Mouse (Mus musculus) midbrain, embryonic 13.5 days (tissue): ENCODE measurements around the gene Ttc24. TPM values are rescaled to one million over a fixed set of nuclear protein-coding genes. Genes with fewer than 3 reads are reported as not detected.

Source experiments
- ATAC-seq: fragments of 200-750 bp; cut with Nextera tagmentation; 2 replicates; pipeline ENCODE4 v1.8.0; 2017; ENCODE audit warnings: mild to moderate bottlenecking, moderate TSS enrichment, moderate library complexity
- H3K27ac ChIP-seq: fragments of 300-500 bp; sonication (generic); 2 replicates; pipeline ENCODE4 v1.5.1; 2015; ENCODE audit warnings: inconsistent platforms, mild to moderate bottlenecking, moderate library complexity
- H3K27me3 ChIP-seq: fragments of 300-500 bp; sonication (generic); 2 replicates; pipeline ENCODE4 v1.6.1; 2015; ENCODE audit warnings: mild to moderate bottlenecking, inconsistent platforms
- H3K36me3 ChIP-seq: fragments of 300-500 bp; sonication (generic); 2 replicates; pipeline ENCODE4 v1.6.1; 2015; ENCODE audit warnings: mild to moderate bottlenecking, inconsistent platforms
- H3K4me1 ChIP-seq: fragments of 300-500 bp; sonication (generic); replicated peaks from 2 replicates; pipeline ENCODE4 v1.6.1; 2015; ENCODE audit warnings: inconsistent platforms
- H3K4me2 ChIP-seq: fragments of 300-500 bp; sonication (generic); replicated peaks from 2 replicates; pipeline ENCODE4 v1.6.1; 2015; ENCODE audit warnings: moderate library complexity, mild to moderate bottlenecking, inconsistent platforms
- H3K4me3 ChIP-seq: fragments of 300-500 bp; sonication (generic); replicated peaks from 2 replicates; pipeline ENCODE4 v1.5.1; 2015; ENCODE audit warnings: mild to moderate bottlenecking, inconsistent platforms
- H3K9ac ChIP-seq: fragments of 300-500 bp; sonication (generic); replicated peaks from 2 replicates; pipeline ENCODE4 v1.6.1; 2015; ENCODE audit warnings: mild to moderate bottlenecking, inconsistent platforms
- H3K9me3 ChIP-seq: fragments of 300-500 bp; sonication (generic); 2 replicates; pipeline ENCODE4 v1.6.1; 2016; ENCODE audit warnings: mild to moderate bottlenecking, inconsistent platforms
- WGBS: fragments of 180-500 bp; shearing (Covaris S2); methylation state at CpG from one replicate; pipeline ENCODE4 v1.1.7; 2015; 5-methylcytosine and 5-hydroxymethylcytosine counted together
- polyA plus RNA-seq: library from polyadenylated mRNA; unstranded; fragments of >200 nt; fragmentation: Nextera tagmentation; extraction: Ambion mirVana; gene quantifications from 2 replicates; pipeline ENCODE4 v1.2.1, GENCODE M21; 2015

Gene Ttc24
- polyA plus RNA-seq, 1 experiment from 2014 or later, result not detected

DNA sequence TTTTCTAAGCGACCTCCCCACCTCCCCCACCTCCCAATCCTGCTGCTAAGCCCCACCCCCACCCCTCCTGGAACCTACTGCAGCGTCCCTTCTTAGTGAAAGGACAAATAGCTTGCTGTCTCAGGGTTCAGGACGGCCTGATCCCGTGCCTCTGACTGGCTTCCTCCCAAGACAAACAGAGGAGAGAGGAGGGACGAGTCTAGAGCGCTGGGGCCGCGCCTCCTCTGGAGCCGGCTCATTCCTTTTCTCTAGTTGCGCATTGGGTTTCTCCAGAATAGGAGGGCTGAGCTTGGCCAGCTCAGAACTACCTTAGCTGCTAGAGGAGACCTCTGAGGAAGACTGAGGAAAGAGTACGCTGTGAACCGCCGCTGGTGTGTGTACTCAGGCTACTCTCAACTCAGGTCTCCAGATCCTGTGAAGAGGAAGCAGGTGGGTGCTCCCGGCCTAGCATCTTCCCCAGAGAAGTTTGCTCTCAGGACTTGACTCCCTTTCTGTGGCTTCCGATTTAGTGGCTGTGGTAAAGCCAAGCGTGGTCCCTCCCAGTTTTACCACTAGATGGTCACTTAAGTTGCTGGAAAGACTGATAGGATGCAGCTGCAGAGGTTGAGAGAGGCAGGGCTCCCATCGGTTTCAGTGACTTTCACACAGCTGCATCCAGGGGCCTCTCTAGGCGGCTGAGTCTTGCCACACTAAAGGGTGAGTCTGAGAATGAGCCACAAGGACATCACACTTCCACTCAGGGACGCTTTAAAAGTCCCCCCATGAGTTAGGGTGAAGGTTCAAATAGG lies 47.3 kb downstream of the Ttc24 start:
- no peak for ATAC-seq
- H3K4me3 ChIP-seq, result no peak overlapping the region
- H3K9me3 ChIP-seq, result peaks cover 8% of the 10 kb centered on the region; the same call in 1 of the 2 replicates
- H3K27ac ChIP-seq, result no peak overlapping the region
- no peaks in the 10 kb centered on the region for H3K36me3 ChIP-seq
- H3K27me3 ChIP-seq, result peaks cover 56% of the 10 kb centered on the region
- H3K9ac ChIP-seq, result no peak overlapping the region
- no peak overlapping the region for H3K4me2 ChIP-seq
- WGBS, result 20% methylated on average over 19 of the region's 19 CpGs
- 0 out of 2 replicates have a peak, but pooled peaks cover 2% of the 10 kb centered on the region for H3K4me1 ChIP-seq

DNA sequence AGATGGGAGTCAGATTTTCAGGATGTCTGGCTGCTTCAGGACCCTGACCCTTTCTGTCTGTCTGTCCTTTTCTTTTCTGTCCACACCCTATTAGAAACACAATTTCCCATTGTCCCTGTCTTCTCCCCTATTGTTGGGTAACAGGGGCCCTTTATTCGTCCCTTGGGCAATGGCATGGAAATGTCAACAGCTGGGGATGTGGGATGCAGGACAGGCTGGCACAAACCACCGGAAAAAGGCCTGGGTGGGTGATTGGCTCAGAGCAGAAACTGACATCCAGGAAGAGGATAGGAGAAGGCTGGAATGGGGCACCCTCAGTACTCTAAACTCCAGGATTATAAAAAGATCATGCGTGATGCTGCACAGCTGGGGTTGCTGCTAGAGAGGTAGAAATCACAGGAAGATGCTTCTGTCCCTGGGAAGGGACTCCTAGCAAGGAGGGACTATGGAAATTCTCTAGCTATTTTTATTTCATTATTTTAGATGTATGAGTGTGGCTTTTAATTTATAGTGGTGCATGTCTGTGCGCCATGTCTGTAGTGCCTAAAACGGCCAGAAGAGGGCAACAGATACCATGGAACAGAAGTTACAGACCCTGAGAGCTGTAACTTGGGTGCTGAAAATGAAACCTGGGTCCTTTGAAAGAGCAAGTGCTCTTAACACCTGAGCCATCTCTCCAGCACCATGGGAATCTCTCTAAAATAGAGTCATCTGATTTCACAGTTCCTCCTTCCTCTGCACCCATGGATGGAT lies 50.5 kb downstream of the Ttc24 start, which contains the start of gene Hapln2:
TSS of gene Hapln2 (minus strand) at position 150 of the 753 bp plus-strand sequence.
- peaks cover 11% of the 10 kb centered on the region; the same call in 1 of the 2 replicates for H3K9me3 ChIP-seq
- H3K9ac ChIP-seq, result no peak within 1 kb of the TSS
- WGBS, result 53% methylated on average over 5 of the region's 5 CpGs
- H3K36me3 ChIP-seq, result no peaks in the 10 kb centered on the region
- no peak within 1 kb of the TSS for H3K4me3 ChIP-seq
- H3K4me1 ChIP-seq, result peaks cover 19% of the 10 kb centered on the region
- no peak within 1 kb of the TSS for H3K4me2 ChIP-seq
- no peak for ATAC-seq
- H3K27me3 ChIP-seq, result peaks cover 78% of the 10 kb centered on the region
- no peak within 1 kb of the TSS for H3K27ac ChIP-seq

DNA sequence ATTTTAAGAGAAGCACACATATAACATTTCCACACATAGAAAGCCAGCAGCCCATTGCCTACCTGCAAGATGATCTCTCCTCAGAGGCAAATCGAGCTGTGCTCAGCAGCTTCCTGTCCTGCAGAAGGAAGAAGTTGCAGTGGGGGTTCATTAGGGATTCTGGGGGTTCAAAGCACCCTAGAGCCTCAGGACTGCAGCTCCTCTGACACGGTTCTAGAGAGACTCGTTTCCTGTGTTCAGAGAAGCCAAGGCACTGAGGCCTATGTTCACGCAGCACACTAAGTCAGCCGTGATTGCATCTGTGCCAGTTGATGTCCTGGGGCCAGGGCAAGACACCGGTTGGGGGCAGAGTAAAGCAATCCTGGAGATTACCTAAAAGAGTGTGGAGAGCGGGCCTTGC lies 51.3 kb downstream of the Ttc24 start:
- Histone ChIP-seq H3K27me3 (peaks cover 78% of the 10 kb centered on the region), H3K9me3 (peaks cover 11% of the 10 kb centered on the region; the same call in 1 of the 2 replicates), H3K27ac (no peak overlapping the region), H3K4me3 (no peak overlapping the region), H3K4me1 (peaks cover 24% of the 10 kb centered on the region), H3K9ac (no peak overlapping the region), H3K36me3 (no peaks in the 10 kb centered on the region), H3K4me2 (no peak overlapping the region)
- 62% methylated on average over 7 of the region's 7 CpGs for WGBS
- ATAC-seq, result no peak

DNA sequence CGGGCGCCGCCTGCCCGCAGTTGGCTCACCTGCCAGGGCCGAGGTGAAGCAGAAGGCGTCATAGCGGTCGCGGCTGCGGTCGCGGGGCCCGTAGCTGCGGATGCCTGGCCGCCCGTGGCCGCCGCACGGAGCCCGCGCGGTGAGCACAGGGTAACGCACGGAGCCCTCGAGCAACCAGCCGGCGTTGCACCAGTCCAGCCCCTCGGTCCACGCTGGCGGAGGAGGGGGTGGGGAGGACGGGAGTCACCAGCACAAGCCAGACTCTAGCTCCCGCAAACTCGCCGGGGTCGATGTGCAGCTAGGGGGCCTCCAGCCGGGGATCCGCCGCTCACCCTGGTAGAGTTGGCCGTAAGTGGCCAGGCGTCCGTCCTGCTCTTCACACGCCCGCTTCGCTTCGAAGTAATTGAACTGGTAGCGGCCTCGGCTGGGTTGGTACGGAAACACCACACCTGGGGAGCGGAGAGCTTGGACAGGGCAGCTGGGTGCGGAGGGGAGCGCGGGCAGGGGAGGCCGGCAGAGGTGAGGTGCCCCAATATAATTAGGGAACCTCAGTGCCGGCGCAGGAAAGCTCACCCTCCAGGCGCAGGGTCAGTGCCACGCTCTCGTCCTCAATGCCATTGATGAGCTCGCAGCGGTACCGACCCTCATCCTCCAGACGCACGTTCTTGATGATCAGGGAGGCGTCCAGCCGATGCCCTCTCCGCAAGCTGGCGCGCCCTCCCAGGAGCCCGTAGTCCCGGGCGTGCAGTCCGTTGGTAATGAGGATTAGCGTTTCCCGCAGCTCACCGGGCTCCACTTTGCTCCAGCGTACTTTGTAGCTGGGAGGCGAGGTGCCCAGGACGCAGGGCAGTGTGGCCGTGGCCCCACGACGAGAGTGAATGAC lies 54.7 kb downstream of the Ttc24 start:
- Histone ChIP-seq H3K9me3 (peaks cover 9% of the 10 kb centered on the region; the same call in 1 of the 2 replicates), H3K4me1 (peaks cover 22% of the 10 kb centered on the region), H3K4me2 (peak overlapping the region; percentile 95), H3K4me3 (peak overlapping the region; percentile 57), H3K36me3 (no peaks in the 10 kb centered on the region), H3K9ac (peak overlapping the region; percentile 61), H3K27ac (no peak overlapping the region), H3K27me3 (peaks cover 82% of the 10 kb centered on the region)
- ATAC-seq, result peak; percentile 82
- whole genome bisulfite sequencing, result under 1% methylated on average over 81 of the region's 81 CpGs

DNA sequence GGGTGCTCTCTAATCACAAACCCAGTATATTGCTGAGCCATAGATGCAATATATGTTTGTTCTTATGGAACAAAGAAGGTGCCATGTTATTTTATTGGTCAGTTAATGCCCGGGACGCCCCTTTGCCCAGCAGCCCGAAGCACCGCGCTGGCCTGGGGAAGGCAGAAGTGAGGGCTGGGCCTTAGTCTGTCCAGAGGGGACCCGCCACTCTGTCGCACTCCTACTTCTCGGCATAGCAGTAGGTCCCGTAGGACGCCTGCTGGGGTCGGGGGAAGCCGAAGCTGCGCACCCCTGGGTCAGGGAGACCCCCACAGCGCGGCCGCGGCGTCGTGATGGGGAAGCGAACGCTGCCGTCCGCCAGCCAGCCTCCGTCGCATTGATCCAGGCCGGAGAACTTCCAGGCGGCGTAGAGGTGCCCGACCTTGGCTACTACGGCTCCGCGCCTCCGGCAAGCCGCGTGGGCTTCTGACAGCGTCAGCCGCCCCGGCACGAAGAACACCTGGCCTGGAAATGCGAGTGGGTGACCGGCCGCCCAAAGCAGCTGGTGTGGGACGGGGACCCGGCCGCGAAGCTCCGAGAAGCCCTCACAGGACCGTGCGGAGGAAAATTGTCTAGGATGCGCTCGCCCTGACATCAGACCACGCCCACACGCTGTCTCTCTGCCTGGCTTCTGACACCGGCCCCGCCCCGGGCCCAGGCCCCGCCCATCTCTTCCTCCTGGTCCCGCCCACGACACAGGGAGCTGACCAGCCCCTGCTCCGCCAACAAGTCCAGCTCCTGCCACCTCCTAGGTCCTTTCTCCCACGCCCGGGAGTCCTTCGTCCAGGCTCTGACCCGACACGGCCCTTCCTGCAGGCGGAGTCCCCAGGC lies 55.5 kb downstream of the Ttc24 start:
- WGBS, result under 1% methylated on average over 62 of the region's 66 CpGs
- 0 out of 2 replicates have a peak, but pooled peaks cover 4% of the 10 kb centered on the region for H3K9me3 ChIP-seq
- ATAC-seq, result peak; percentile 86
- H3K4me1 ChIP-seq, result peaks cover 22% of the 10 kb centered on the region
- H3K9ac ChIP-seq, result peak overlapping the region; percentile 61
- peak overlapping the region; percentile 57 for H3K4me3 ChIP-seq
- peak overlapping the region; percentile 95 for H3K4me2 ChIP-seq
- H3K36me3 ChIP-seq, result no peaks in the 10 kb centered on the region
- H3K27ac ChIP-seq, result no peak overlapping the region
- H3K27me3 ChIP-seq, result peaks cover 83% of the 10 kb centered on the region

Other genes starting within 250 kb of the Ttc24 start
- gene Sh2d2a, start 231.5 kb downstream of the Ttc24 start, polyA plus RNA-seq, result not detected in 2 replicates
- gene Prcc, start 192.7 kb downstream of the Ttc24 start, polyA plus RNA-seq, result 13.8 and 15.6 TPM in 2 replicates
- gene Hdgf, start 172.0 kb downstream of the Ttc24 start, polyA plus RNA-seq, result 125 and 176 TPM in 2 replicates
- 69.1 and 72.1 TPM in 2 replicates for gene Mrpl24, start 158.8 kb downstream of the Ttc24 start, polyA plus RNA-seq
- gene Isg20l2, start 148.0 kb downstream of the Ttc24 start, polyA plus RNA-seq, result 49.2 and 51.0 TPM in 2 replicates
- gene Rrnad1, start 147.6 kb downstream of the Ttc24 start, polyA plus RNA-seq, result 19.8 and 24.9 TPM in 2 replicates
- gene Crabp2, start 129.6 kb downstream of the Ttc24 start, polyA plus RNA-seq, result 129 and 135 TPM in 2 replicates
- gene Nes, start 107.2 kb downstream of the Ttc24 start, polyA plus RNA-seq, result 61.9 and 77.6 TPM in 2 replicates
- gene Bcan, start 78.1 kb downstream of the Ttc24 start, polyA plus RNA-seq, result 10.1 and 14.0 TPM in 2 replicates
- gene Hapln2, start 50.7 kb downstream of the Ttc24 start, polyA plus RNA-seq, result 0.14 and 0.55 TPM in 2 replicates
- 28.1 and 28.3 TPM in 2 replicates for gene Gpatch4, start 35.2 kb downstream of the Ttc24 start, polyA plus RNA-seq
- 154 and 157 TPM in 2 replicates for gene Naxe, start 19.8 kb downstream of the Ttc24 start, polyA plus RNA-seq
- gene Iqgap3, start 3.7 kb upstream of the Ttc24 start, polyA plus RNA-seq, result 6.2 and 6.6 TPM in 2 replicates
- 15.1 and 16.9 TPM in 2 replicates for gene Mef2d, start 64.1 kb upstream of the Ttc24 start, polyA plus RNA-seq
- 0.12 TPM in 1 of 2 replicates, not detected in the other for gene Rhbg, start 176.4 kb upstream of the Ttc24 start, polyA plus RNA-seq
- gene Gm38392, start 208.9 kb upstream of the Ttc24 start, polyA plus RNA-seq, result 0.16 TPM in 1 of 2 replicates, not detected in the other
- gene Tsacc, start 218.7 kb upstream of the Ttc24 start, polyA plus RNA-seq, result 11.2 and 11.6 TPM in 2 replicates
- 529 and 545 TPM in 2 replicates for gene Cct3, start 218.8 kb upstream of the Ttc24 start, polyA plus RNA-seq
- 93.4 and 104 TPM in 2 replicates for gene Glmp, start 246.7 kb upstream of the Ttc24 start, polyA plus RNA-seq